Mouse (Mus musculus) embryonic facial prominence, embryonic 11.5 days (tissue): Measurements from ENCODE around the gene Prkg2. TPM values are rescaled to one million over a fixed set of nuclear protein-coding genes. Genes with fewer than 3 reads are reported as not detected.

Experiments
- ATAC-seq: fragments of 200-750 bp; cut with Nextera tagmentation; replicated peaks from 2 replicates; pipeline ENCODE4 v1.8.0; 2017; ENCODE audit warnings: low read depth; ENCODE audit not compliant: insufficient number of reproducible peaks, low FRiP score, low TSS enrichment
- DNase-seq: peaks from one replicate; pipeline ENCODE4 v3.0.0-alpha.2; 2015; ENCODE audit warnings: low spot score
- H3K27ac ChIP-seq: fragments of 300-500 bp; sonication (generic); replicated peaks from 2 replicates; pipeline ENCODE4 v1.5.1; 2014; ENCODE audit warnings: mild to moderate bottlenecking, low read depth, low read length, control low read depth
- H3K27me3 ChIP-seq: fragments of 300-500 bp; sonication (generic); 2 replicates; pipeline ENCODE4 v1.6.1; 2014; ENCODE audit warnings: mild to moderate bottlenecking, low read length, moderate library complexity, mixed read lengths; ENCODE audit not compliant: control insufficient read depth, insufficient read depth
- H3K36me3 ChIP-seq: fragments of 300-500 bp; sonication (generic); replicated peaks from 2 replicates; pipeline ENCODE4 v1.6.1; 2014; ENCODE audit warnings: low read depth, mild to moderate bottlenecking, low read length, moderate library complexity, mixed read lengths; ENCODE audit not compliant: control insufficient read depth, insufficient read depth
- H3K4me1 ChIP-seq: fragments of 300-500 bp; sonication (generic); 2 replicates; pipeline ENCODE4 v1.6.1; 2014; ENCODE audit warnings: low read length, mixed read lengths; ENCODE audit not compliant: control insufficient read depth, insufficient read depth
- H3K4me2 ChIP-seq: fragments of 300-500 bp; sonication (generic); 2 replicates; pipeline ENCODE4 v1.6.1; 2014; ENCODE audit warnings: low read depth, mild to moderate bottlenecking, control low read depth, low read length, moderate library complexity
- H3K4me3 ChIP-seq: fragments of 300-500 bp; sonication (generic); 2 replicates; pipeline ENCODE4 v1.5.1; 2014; ENCODE audit warnings: low read depth, low read length, control low read depth
- H3K9ac ChIP-seq: fragments of 300-500 bp; sonication (generic); replicated peaks from 2 replicates; pipeline ENCODE4 v1.6.1; 2014; ENCODE audit warnings: mild to moderate bottlenecking, control low read depth, low read length
- H3K9me3 ChIP-seq: fragments of 300-500 bp; sonication (generic); replicated peaks from 2 replicates; pipeline ENCODE4 v1.6.1; 2016; ENCODE audit warnings: mild to moderate bottlenecking, low read length, inconsistent platforms, mixed read lengths; ENCODE audit not compliant: control insufficient read depth
- WGBS: fragments of 180-500 bp; shearing (Covaris S2); extraction: QIAGEN DNeasy Blood & Tissue Kit; methylation state at CpG from one replicate; pipeline ENCODE4 v1.1.7; 2014; 5-methylcytosine and 5-hydroxymethylcytosine counted together
- polyA plus RNA-seq: library from polyadenylated mRNA; unstranded; fragments of >200 nt; fragmentation: Nextera tagmentation; extraction: Ambion mirVana; gene quantifications from 2 replicates; pipeline ENCODE4 v1.2.1, GENCODE M21; 2014

Gene Prkg2
- polyA plus RNA-seq, 1 experiment from 2014 or later: 2.5 TPM

DNA sequence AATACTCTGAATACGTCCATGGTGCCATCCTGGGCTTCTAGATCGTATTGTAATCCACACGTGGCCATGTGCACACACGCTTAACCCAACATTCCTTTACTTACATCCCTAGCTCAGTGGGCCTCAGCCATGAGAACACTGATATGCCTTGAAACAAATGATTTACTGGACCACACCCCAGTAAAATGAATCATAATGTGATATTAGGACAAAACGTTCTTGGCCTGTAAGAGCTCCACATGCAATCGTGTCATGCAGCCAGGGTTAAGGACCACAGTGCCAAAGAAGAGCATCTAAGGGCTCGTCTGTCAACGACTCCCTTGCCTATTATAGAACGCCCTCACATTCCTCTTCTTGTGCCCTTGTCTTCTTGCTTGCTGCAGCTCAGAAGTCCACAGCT lies 70.5 kb downstream of the Prkg2 start:
- Histone ChIP-seq H3K36me3 (no peaks in the 10 kb centered on the region), H3K4me3 (no peak overlapping the region), H3K27me3 (no peaks in the 10 kb centered on the region), H3K9me3 (no peaks in the 10 kb centered on the region), H3K9ac (no peak overlapping the region), H3K27ac (no peak overlapping the region), H3K4me1 (no peaks in the 10 kb centered on the region), H3K4me2 (no peak overlapping the region)
- ATAC-seq (no peak), DNase-seq (no peak)
- WGBS: 89% methylated on average over 9 of the region's 9 CpGs

GRCm38 (mm10) chr5:98965139-98965538 lies 72.0 kb downstream of the Prkg2 start:
- Histone ChIP-seq H3K4me3 (no peak overlapping the region), H3K9me3 (no peaks in the 10 kb centered on the region), H3K36me3 (no peaks in the 10 kb centered on the region), H3K27me3 (no peaks in the 10 kb centered on the region), H3K4me1 (no peaks in the 10 kb centered on the region), H3K9ac (no peak overlapping the region), H3K27ac (no peak overlapping the region), H3K4me2 (no peak overlapping the region)
- ATAC-seq: no peak
- no peak for DNase-seq
- WGBS: 49% methylated on average over 4 of the region's 4 CpGs

- WGBS: 80% methylated on average over 6 of the region's 6 CpGs
- Histone ChIP-seq H3K9ac (no peak overlapping the region), H3K27ac (no peak overlapping the region), H3K9me3 (no peaks in the 10 kb centered on the region), H3K4me1 (no peaks in the 10 kb centered on the region), H3K4me3 (no peak overlapping the region), H3K36me3 (no peaks in the 10 kb centered on the region), H3K4me2 (no peak overlapping the region), H3K27me3 (no peaks in the 10 kb centered on the region)
- DNase-seq (no peak), ATAC-seq (no peak)
Measured at GRCm38 (mm10) chr5:98964367-98964766, 72.8 kb downstream of the Prkg2 start.

DNA sequence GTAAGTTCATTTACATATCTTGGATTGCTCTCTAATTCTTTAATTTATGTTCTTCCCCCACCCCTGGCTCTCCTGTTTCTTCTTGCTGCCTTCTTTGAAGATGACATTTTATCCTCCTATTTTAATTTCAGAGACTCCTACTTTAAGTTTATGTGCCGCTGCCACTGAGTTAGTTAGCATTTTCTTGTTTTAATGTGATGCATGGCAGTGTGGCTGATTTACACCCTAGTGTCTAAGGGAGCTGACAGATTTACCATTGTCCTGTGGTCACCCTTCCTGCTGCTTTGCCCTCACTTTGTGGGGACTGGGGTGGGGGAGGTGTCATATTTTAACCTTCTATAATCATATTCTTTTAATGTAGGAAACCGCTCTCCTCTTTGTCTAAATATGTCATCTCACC lies 74.7 kb downstream of the Prkg2 start:
- H3K9me3 ChIP-seq: no peaks in the 10 kb centered on the region
- no peak overlapping the region for H3K9ac ChIP-seq
- no peak overlapping the region for H3K4me2 ChIP-seq
- no peaks in the 10 kb centered on the region for H3K27me3 ChIP-seq
- DNase-seq (no peak), ATAC-seq (no peak)
- H3K27ac ChIP-seq: no peak overlapping the region
- 73% methylated on average over 2 of the region's 2 CpGs for WGBS
- H3K4me3 ChIP-seq: no peak overlapping the region
- no peaks in the 10 kb centered on the region for H3K4me1 ChIP-seq
- no peaks in the 10 kb centered on the region for H3K36me3 ChIP-seq

GRCm38 (mm10) chr5:98955576-98955975 lies 81.6 kb downstream of the Prkg2 start:
- H3K4me1 ChIP-seq: no peaks in the 10 kb centered on the region

DNA sequence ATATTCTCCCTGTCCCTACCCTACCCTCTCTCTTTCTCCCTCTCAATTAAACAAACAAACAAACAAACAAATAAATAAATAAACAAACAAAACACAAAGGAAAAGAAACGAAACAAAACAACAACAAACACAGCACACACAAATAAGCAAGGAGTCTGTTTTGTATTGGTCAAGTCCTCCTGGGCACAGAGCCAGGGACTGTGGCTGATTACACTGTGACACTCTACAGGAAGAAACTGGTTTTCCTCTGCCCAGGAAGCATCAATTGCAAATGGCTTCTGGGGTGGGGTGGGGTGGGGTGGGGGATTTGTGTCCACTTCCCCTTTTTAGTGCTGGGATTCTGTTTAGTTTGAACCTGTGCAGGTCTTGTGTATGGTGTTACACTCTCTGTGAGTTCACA lies 83.8 kb downstream of the Prkg2 start:
- DNase-seq (no peak), ATAC-seq (no peak)
- H3K27me3 ChIP-seq: no peaks in the 10 kb centered on the region
- no peaks in the 10 kb centered on the region for H3K9me3 ChIP-seq
- H3K9ac ChIP-seq: no peak overlapping the region
- H3K4me3 ChIP-seq: no peak overlapping the region
- no peaks in the 10 kb centered on the region for H3K4me1 ChIP-seq
- H3K36me3 ChIP-seq: no peaks in the 10 kb centered on the region
- WGBS: 74% methylated on average over 1 of the region's 1 CpGs
- H3K4me2 ChIP-seq: no peak overlapping the region
- no peak overlapping the region for H3K27ac ChIP-seq

More at GRCm38 (mm10) chr5:98955576-98955975, 81.6 kb downstream of the Prkg2 start:
- H3K9me3 ChIP-seq: no peaks in the 10 kb centered on the region
- no peak overlapping the region for H3K9ac ChIP-seq
- no peak overlapping the region for H3K4me3 ChIP-seq
- ATAC-seq: no peak
- H3K27me3 ChIP-seq: no peaks in the 10 kb centered on the region
- H3K27ac ChIP-seq: no peak overlapping the region
- WGBS: 50% methylated on average over 3 of the region's 3 CpGs
- no peak overlapping the region for H3K4me2 ChIP-seq
- DNase-seq: no peak
- H3K36me3 ChIP-seq: no peaks in the 10 kb centered on the region

DNA sequence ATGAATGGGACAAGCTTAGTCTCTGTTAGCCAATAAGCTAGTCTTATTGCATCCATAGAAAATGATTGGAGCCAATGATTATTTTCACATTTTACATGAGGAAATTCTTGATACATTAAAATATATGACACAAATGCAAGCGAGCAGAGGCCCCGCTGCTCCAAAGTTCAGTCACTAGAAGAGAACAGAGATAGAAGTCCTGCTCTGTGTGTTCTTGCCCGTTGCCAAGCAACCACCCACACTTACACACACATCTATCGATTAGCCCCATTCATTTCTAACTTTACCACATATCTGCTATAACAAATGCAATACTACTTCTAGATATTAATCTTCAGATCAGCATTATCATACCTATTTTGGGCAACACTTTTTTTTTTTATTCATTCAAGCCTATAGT lies 85.6 kb downstream of the Prkg2 start:
- H3K27me3 ChIP-seq: no peaks in the 10 kb centered on the region
- no peaks in the 10 kb centered on the region for H3K36me3 ChIP-seq
- H3K4me3 ChIP-seq: no peak overlapping the region
- no peaks in the 10 kb centered on the region for H3K4me1 ChIP-seq
- H3K9me3 ChIP-seq: no peaks in the 10 kb centered on the region
- DNase-seq (no peak), ATAC-seq (no peak)
- H3K27ac ChIP-seq: no peak overlapping the region
- H3K4me2 ChIP-seq: no peak overlapping the region
- H3K9ac ChIP-seq: no peak overlapping the region
- WGBS: 92% methylated on average over 4 of the region's 4 CpGs

- 42% methylated on average over 4 of the region's 4 CpGs for WGBS
- no peak overlapping the region for H3K27ac ChIP-seq
- H3K36me3 ChIP-seq: no peaks in the 10 kb centered on the region
- H3K4me1 ChIP-seq: no peaks in the 10 kb centered on the region
- no peak overlapping the region for H3K4me2 ChIP-seq
- no peak for ATAC-seq
- no peak overlapping the region for H3K4me3 ChIP-seq
- no peaks in the 10 kb centered on the region for H3K9me3 ChIP-seq
- DNase-seq: peak; percentile 28
- no peak overlapping the region for H3K9ac ChIP-seq
- no peaks in the 10 kb centered on the region for H3K27me3 ChIP-seq
Measured at GRCm38 (mm10) chr5:98950495-98951092, 86.6 kb downstream of the Prkg2 start.
